Mouse (Mus musculus) G1E (cell line): Measurements from ENCODE around the gene Ptpn20.

Experiments
- CTCF ChIP-seq: IDR thresholded peaks from 2 replicates; pipeline ENCODE4 v1.5.1; 2012; ENCODE audit warnings: low read depth, low read length, inconsistent platforms, mixed read lengths
- GATA1 ChIP-seq: IDR thresholded peaks from 2 replicates; pipeline ENCODE4 v1.6.1; 2012; ENCODE audit warnings: borderline replicate concordance, low read length, inconsistent platforms, mixed read lengths
- GATA2 ChIP-seq: IDR thresholded peaks from 2 replicates; pipeline ENCODE4 v1.6.1; 2012; ENCODE audit warnings: low read depth, low read length, inconsistent platforms, borderline replicate concordance
- POLR2AphosphoS5 ChIP-seq: IDR thresholded peaks from 2 replicates; pipeline ENCODE4 v1.6.1; 2012; ENCODE audit warnings: low read depth, low read length, inconsistent platforms; ENCODE audit not compliant: insufficient replicate concordance
- TAL1 ChIP-seq: conservative IDR thresholded peaks from 2 replicates; pipeline ENCODE4 v1.6.1; 2012; ENCODE audit warnings: low read depth, low read length, inconsistent platforms, mixed read lengths

GRCm38 (mm10) chr14:33669891-33670290, 80.9 kb downstream of the Ptpn20 start:
- TF ChIP-seq GATA1 (no peak), CTCF (no peak), POLR2AphosphoS5 (no peak), GATA2 (no peak), TAL1 (no peak)
